Mouse (Mus musculus) right cerebral cortex, postnatal 4 days (tissue): ENCODE data around the gene Mdk.

Source experiments
- DNase-seq: peaks from one replicate; pipeline ENCODE4 v3.0.0-alpha.2; 2022

The Mdk gene

DNA sequence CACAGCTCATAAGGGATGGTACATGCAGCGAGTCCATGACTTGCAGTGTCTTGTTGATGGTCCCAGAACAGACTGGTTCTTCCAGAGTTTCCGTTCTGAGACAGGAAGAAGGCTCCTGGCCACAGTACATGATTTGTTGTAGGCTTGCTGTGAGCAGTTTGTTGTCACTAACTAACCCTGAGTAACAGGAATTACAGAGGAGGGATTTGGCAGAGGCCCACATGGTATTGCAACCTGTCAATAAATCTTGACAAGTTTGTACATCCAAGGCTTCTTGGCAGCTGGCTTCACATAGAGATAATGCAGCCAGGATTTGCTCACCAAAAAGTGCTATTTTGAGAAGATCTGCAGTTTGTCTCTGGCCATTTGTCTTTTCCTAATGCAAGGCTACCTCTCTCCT, 26.0 kb downstream of the Mdk start:
- DNase-seq = no peak

DNA sequence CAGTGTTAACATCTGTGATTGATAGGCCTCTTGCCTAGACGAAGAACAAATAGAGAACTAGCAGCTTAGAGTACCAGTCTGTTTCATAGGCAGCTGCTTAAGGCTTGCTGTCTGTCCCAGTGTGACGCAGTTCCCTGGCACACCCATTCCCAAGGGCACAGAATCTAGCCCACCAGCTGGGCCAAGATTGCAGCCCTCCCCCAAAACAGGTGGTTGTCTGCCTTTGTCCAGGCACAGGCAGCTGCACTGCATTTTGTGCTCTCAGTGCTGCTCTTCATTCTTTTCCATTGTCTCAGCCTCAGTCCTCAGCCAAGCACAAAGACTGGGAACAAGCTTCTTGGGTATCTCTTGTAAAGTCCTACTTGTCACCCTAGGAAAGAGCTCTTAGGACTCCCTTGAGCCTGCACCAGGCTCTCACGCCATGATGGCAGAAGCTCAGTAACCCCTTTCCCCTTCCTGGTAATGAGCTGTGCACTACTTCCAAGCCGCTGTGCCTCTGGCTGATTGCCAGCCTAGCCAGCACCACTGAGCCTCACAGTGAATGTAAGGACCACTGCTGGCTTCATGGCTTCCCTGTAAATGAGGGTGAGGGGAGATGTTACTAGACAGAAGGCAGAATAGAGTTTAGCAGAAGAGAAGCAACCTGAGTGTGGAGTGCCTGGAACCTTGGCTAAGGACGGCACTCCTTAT, 27.3 kb downstream of the Mdk start:
- no peak for DNase-seq

DNA sequence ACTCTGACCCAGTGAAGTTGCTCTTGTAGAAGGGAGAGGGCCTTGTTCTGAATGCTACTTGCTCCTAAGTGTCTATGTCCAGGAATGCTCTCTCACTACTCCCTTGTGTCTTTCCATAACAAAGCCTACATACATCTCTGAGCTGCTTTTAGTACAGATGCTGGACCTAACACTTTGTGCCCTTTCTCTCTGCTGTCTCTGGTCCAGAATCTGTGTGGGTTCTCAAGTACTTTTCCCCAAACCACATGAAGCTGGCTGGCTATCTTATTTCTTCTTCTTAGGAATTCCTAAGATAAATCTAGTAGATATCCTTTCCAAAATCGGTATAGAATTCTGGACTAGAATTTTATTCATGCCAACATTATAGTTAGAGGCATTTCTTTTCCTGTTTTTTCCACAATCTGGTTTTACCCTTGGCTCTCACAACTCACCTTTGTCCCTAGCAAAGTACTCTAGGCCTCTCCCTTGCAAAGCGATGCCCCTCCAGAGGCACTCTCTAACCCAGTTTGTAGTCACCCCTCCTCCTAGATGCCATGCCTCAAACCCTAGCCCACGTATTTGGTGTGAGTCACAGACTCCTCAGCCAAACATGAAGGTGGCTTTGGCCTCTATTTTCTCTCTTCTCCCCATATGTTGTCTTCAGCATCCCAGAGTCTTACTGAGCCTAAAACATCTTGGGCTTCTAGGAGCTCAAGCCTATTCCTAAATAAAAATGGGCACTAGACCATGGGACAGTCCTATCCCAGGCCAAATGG, 28.7 kb downstream of the Mdk start:
- DNase-seq = no peak

GRCm38 (mm10) chr2:91902336-91902735, 29.8 kb downstream of the Mdk start:
- DNase-seq = no peak

- no peak for DNase-seq
Measured at GRCm38 (mm10) chr2:91900431-91900830, 31.7 kb downstream of the Mdk start.

GRCm38 (mm10) chr2:91899141-91899540, 33.0 kb downstream of the Mdk start:
- DNase-seq = no peak

GRCm38 (mm10) chr2:91897968-91898367, 34.1 kb downstream of the Mdk start:
- no peak for DNase-seq

DNA sequence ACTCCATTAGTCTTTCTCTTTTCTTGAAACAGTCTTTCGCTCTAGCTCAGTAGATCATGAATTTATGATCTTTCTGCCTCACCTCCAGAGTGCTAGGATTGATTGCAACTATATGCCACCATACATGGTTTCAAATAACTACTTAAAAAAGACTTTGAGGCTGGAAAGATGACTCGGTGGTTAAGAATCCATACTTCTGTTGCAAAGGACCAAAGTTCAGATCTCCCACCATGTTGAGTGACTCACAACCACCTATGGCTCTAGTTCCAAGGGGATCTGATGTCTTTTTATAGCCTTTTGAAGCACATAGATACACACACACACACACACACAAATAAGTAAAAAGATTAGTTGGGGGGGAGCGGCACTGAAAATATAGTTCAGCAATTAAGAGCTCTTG, 36.7 kb downstream of the Mdk start:
- DNase-seq = no peak

GRCm38 (mm10) chr2:91894716-91895115, 37.4 kb downstream of the Mdk start:
- no peak for DNase-seq

DNA sequence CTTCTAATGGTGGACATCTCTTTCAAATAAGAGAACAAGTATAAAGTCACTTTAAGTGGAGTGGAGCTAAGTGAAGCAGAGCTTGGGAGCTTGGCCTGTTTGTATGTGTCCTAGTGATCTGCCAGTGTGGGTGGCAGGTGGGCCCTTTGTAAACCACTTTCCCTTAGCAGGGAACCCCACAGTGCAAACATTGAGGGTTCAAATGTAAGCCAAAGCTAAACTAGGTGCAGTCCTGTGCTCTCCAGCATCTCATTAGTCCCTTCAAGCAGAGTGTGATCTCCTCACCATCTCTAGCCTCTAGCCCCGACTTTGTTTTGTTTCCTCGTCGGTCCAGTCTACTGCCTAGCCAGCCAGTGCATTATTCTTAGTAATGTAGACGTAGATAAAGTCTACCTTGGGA, 47.5 kb downstream of the Mdk start:
- no peak for DNase-seq

GRCm38 (mm10) chr2:91883961-91884360, 48.1 kb downstream of the Mdk start:
- no peak for DNase-seq
